Mouse (Mus musculus) intestine, postnatal 0 days (tissue): ENCODE results near the gene Rexo5. TPM values are rescaled to one million over a fixed set of nuclear protein-coding genes. Genes with fewer than 3 reads are reported as not detected.
A peak's percentile ranks its signal among the peaks of the same experiment; 100 is the strongest.

Experiments used
- ATAC-seq: fragments of 200-750 bp; cut with Nextera tagmentation; 2 replicates; pipeline ENCODE4 v1.8.0; 2017; ENCODE audit warnings: mild to moderate bottlenecking, moderate TSS enrichment, moderate library complexity
- H3K27ac ChIP-seq: fragments of 300-500 bp; sonication (generic); 2 replicates; pipeline ENCODE4 v1.5.1; 2014; ENCODE audit warnings: mild to moderate bottlenecking, low read depth, low read length, moderate library complexity
- H3K27me3 ChIP-seq: fragments of 300-500 bp; sonication (generic); replicated peaks from 2 replicates; pipeline ENCODE4 v1.6.1; 2014; ENCODE audit warnings: low read length, mixed read lengths; ENCODE audit not compliant: control insufficient read depth, insufficient read depth
- H3K36me3 ChIP-seq: fragments of 300-500 bp; sonication (generic); 2 replicates; pipeline ENCODE4 v1.6.1; 2014; ENCODE audit warnings: mild to moderate bottlenecking, moderate library complexity; ENCODE audit not compliant: control insufficient read depth, insufficient read depth
- H3K4me1 ChIP-seq: fragments of 300-500 bp; sonication (generic); replicated peaks from 2 replicates; pipeline ENCODE4 v1.6.1; 2014; ENCODE audit warnings: antibody characterized with exemption, low read length, mixed read lengths; ENCODE audit not compliant: control insufficient read depth, insufficient read depth
- H3K4me2 ChIP-seq: fragments of 300-500 bp; sonication (generic); replicated peaks from 2 replicates; pipeline ENCODE4 v1.6.1; 2014; ENCODE audit warnings: low read depth, mild to moderate bottlenecking, moderate library complexity
- H3K4me3 ChIP-seq: fragments of 300-500 bp; sonication (generic); 2 replicates; pipeline ENCODE4 v1.5.1; 2014; ENCODE audit warnings: low read depth, low read length
- H3K9ac ChIP-seq: fragments of 300-500 bp; sonication (generic); 2 replicates; pipeline ENCODE4 v1.6.1; 2014; ENCODE audit warnings: mild to moderate bottlenecking, low read depth, low read length
- H3K9me3 ChIP-seq: fragments of 300-500 bp; sonication (generic); 2 replicates; pipeline ENCODE4 v1.6.1; 2016; ENCODE audit warnings: mixed run types; ENCODE audit not compliant: control insufficient read depth
- CTCF ChIP-seq: sonication (generic); IDR thresholded peaks from 2 replicates; pipeline ENCODE4 v1.5.1; 2016; ENCODE audit warnings: low read depth, mild to moderate bottlenecking, control low read depth, antibody characterized with exemption, moderate library complexity
- WGBS: fragments of 180-500 bp; shearing (Covaris S2); extraction: QIAGEN DNeasy Blood & Tissue Kit; methylation state at CpG from one replicate; pipeline ENCODE4 v1.1.7; 2014; 5-methylcytosine and 5-hydroxymethylcytosine counted together
- polyA plus RNA-seq: library from polyadenylated mRNA; unstranded; fragments of >200 nt; fragmentation: Nextera tagmentation; extraction: Ambion mirVana; gene quantifications from 2 replicates; pipeline ENCODE4 v1.2.1, GENCODE M21; 2015

Rexo5 gene
- polyA plus RNA-seq, 1 experiment from 2014 or later, result 4.1 TPM

DNA sequence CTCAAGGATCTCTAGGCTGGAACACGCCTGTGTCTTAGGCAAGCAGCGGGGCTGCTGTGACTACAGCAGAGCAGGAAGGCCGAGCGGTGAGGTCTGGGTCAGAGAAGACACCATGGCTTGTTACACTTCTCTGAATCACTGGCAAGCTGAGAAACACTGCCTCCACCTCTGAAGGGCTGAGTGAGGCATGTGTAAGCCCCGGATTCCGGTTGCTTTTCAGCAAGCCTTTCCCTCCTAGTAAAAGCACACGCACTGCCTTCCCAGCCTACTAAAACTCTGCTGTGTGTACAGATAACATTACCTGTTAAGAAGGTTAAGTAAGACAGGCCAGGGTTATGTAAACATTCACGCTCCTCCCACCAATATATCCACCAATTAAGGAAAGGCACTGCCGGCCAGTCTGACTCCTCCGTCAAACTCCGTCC is 33.3 kb upstream of the Rexo5 start, which contains the start of gene Acsm3:
TSS of gene Acsm3 (plus strand) at position 397 of the 425 bp plus-strand sequence.
- Histone ChIP-seq H3K4me1 (no peaks in the 10 kb centered on the region), H3K27ac (no peak within 1 kb of the TSS), H3K9ac (peak within 1 kb of the TSS; percentile 17; the same call in 1 of the 2 replicates), H3K9me3 (no peaks in the 10 kb centered on the region), H3K36me3 (no peaks in the 10 kb centered on the region), H3K27me3 (no peaks in the 10 kb centered on the region), H3K4me3 (peak within 1 kb of the TSS; percentile 7; the same call in 1 of the 2 replicates), H3K4me2 (peak within 1 kb of the TSS; percentile 60)
- no peak for TF ChIP-seq CTCF
- peak; percentile 42 for ATAC-seq
- 19% methylated on average over 11 of the region's 11 CpGs for WGBS

- H3K9ac ChIP-seq, result no peak overlapping the region
- 21% methylated on average over 4 of the region's 4 CpGs for WGBS
- H3K27me3 ChIP-seq, result no peaks in the 10 kb centered on the region
- no peaks in the 10 kb centered on the region for H3K9me3 ChIP-seq
- H3K4me3 ChIP-seq, result no peak overlapping the region
- H3K4me2 ChIP-seq, result no peak overlapping the region
- H3K27ac ChIP-seq, result no peak overlapping the region
- no peak for TF ChIP-seq CTCF
- H3K4me1 ChIP-seq, result no peaks in the 10 kb centered on the region
- H3K36me3 ChIP-seq, result no peaks in the 10 kb centered on the region
- ATAC-seq, result no peak
Observed at GRCm38 (mm10) chr7:119762166-119762697, 31.6 kb upstream of the Rexo5 start.

DNA sequence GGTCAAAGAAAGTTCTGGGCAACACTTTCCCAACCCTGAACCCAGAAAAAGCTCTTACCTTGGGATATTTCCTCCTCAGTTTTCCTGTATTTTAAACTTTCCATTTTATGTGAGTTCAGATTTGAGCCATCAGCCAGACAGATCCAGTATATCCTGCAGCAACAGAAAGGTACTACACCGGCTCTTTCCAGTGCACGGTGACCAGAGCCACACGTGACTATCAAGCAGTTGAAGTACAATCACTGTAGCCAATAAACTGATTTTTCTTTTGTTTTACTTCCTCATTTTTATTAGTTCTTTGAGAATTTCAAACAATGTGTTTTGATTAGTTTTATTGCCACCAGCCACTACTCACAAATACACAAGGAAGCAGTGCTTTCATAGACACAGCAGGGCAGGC is 29.4 kb upstream of the Rexo5 start:
- Histone ChIP-seq H3K9me3 (no peaks in the 10 kb centered on the region), H3K9ac (no peak overlapping the region), H3K27ac (no peak overlapping the region), H3K27me3 (no peaks in the 10 kb centered on the region), H3K4me3 (no peak overlapping the region), H3K4me1 (no peaks in the 10 kb centered on the region), H3K4me2 (no peak overlapping the region), H3K36me3 (no peaks in the 10 kb centered on the region)
- no peak for TF ChIP-seq CTCF
- 46% methylated on average over 3 of the region's 3 CpGs for WGBS
- ATAC-seq, result peak; percentile 89

DNA sequence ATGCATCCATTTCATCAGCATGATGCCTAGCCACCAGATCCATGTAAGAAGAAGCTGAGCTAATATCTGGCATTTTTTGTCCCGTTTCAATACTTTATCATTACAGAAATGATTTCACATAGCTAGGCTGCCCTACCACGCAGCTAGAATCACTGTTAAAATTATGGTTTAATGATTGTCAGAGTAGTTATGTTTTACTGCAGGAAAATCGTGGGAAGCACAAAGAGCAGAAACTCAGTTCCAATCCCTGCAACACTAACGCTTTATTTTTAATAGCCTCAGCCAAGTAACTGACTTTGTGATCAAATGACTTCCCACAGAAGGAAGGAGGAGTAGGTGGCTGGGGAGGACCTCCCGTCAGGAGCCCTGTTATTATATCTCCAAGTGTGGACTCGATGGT is 26.8 kb upstream of the Rexo5 start:
- TF ChIP-seq CTCF, result no peak
- Histone ChIP-seq H3K36me3 (no peaks in the 10 kb centered on the region), H3K9ac (no peak overlapping the region), H3K4me3 (no peak overlapping the region; the same call in 1 of the 2 replicates), H3K27me3 (no peaks in the 10 kb centered on the region), H3K4me1 (no peaks in the 10 kb centered on the region), H3K4me2 (peak overlapping the region; percentile 54), H3K9me3 (no peaks in the 10 kb centered on the region), H3K27ac (no peak overlapping the region)
- no peak for ATAC-seq
- 40% methylated on average over 6 of the region's 6 CpGs for WGBS

- ATAC-seq, result peak; percentile 78
- no peak for TF ChIP-seq CTCF
- Histone ChIP-seq H3K36me3 (no peaks in the 10 kb centered on the region), H3K4me3 (no peak overlapping the region), H3K9me3 (no peaks in the 10 kb centered on the region), H3K27ac (no peak overlapping the region), H3K4me1 (no peaks in the 10 kb centered on the region), H3K4me2 (no peak overlapping the region), H3K9ac (no peak overlapping the region), H3K27me3 (no peaks in the 10 kb centered on the region)
- 54% methylated on average over 8 of the region's 8 CpGs for WGBS
Observed at GRCm38 (mm10) chr7:119769895-119770294, 23.9 kb upstream of the Rexo5 start.

DNA sequence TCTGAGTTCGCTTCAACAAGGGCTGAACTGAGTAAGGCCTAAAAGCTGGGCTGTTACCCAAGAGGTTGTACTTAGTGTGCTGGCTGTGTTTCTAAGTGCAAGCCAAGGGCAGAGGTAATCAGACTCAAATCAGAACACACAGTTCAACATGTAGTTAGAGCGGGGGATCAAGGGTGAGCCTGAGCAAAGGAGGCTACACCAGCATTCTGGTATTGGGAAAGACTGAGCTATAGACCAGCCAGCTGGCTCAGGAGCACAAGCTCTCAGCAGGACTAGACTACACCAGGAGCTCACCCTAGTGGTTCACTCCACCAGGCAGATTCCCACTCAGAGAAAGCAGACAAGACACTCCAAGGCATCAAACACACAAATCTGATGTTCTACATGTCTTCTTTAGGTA is 10.4 kb upstream of the Rexo5 start:
- Histone ChIP-seq H3K4me3 (no peak overlapping the region), H3K36me3 (peaks cover 13% of the 10 kb centered on the region), H3K4me2 (no peak overlapping the region), H3K9ac (no peak overlapping the region), H3K27me3 (no peaks in the 10 kb centered on the region), H3K9me3 (no peaks in the 10 kb centered on the region), H3K27ac (no peak overlapping the region), H3K4me1 (no peaks in the 10 kb centered on the region)
- WGBS, result 96% methylated on average over 2 of the region's 2 CpGs
- no peak; the same call in 1 of the 2 replicates for ATAC-seq
- peak; percentile 20 for TF ChIP-seq CTCF
